Mouse (Mus musculus) lung, adult 2 months (tissue): ENCODE measurements around the gene Nfasc. TPM values are rescaled to one million over a fixed set of nuclear protein-coding genes. Genes with fewer than 3 reads are reported as not detected.

Source experiments
- DNase-seq: peaks from one replicate; pipeline ENCODE4 v3.0.0; 2022
- H3K4me1 ChIP-seq: fragments of 200-500 bp; 2 replicates; pipeline ENCODE4 v1.6.1; 2011; ENCODE audit warnings: low read length; ENCODE audit not compliant: control insufficient read depth, insufficient read depth
- H3K4me3 ChIP-seq: fragments of 200-500 bp; replicated peaks from 2 replicates; pipeline ENCODE3; 2011; ENCODE audit warnings: low read depth, mild to moderate bottlenecking, control low read depth, low read length; ENCODE audit errors: extremely low read depth
- CTCF ChIP-seq: fragments of 200-500 bp; IDR thresholded peaks from 2 replicates; pipeline ENCODE4 v1.5.1; 2011; ENCODE audit warnings: mild to moderate bottlenecking, low read length, control low read depth; ENCODE audit not compliant: insufficient read depth
- POLR2A ChIP-seq: fragments of 200-500 bp; IDR thresholded peaks from 2 replicates; pipeline ENCODE4 v1.6.1; 2011; ENCODE audit warnings: low read depth, mild to moderate bottlenecking, control low read depth, low read length, borderline replicate concordance; ENCODE audit errors: extremely low read depth
- WGBS: fragments of 180-500 bp; shearing (Covaris S2); methylation state at CpG from one replicate; pipeline ENCODE4 v1.1.7; 2018; 5-methylcytosine and 5-hydroxymethylcytosine counted together
- polyA plus RNA-seq: library from polyadenylated mRNA; depleted of rRNA; stranded (reverse); fragments of >200 nt; gene quantifications from 2 replicates; pipeline ENCODE4 v1.2.3, GENCODE M21; 2012

Nfasc gene
- polyA plus RNA-seq, 1 experiment, result 0.15 TPM

- DNase-seq, result no peak
- Histone ChIP-seq H3K4me3 (no peak overlapping the region), H3K4me1 (no peaks in the 10 kb centered on the region)
- no peak for TF ChIP-seq POLR2A
- no peak for TF ChIP-seq CTCF
- WGBS, result 68% methylated on average over 7 of the region's 7 CpGs
Measured at GRCm38 (mm10) chr1:132767422-132767821, 25.8 kb upstream of the Nfasc start.

DNA sequence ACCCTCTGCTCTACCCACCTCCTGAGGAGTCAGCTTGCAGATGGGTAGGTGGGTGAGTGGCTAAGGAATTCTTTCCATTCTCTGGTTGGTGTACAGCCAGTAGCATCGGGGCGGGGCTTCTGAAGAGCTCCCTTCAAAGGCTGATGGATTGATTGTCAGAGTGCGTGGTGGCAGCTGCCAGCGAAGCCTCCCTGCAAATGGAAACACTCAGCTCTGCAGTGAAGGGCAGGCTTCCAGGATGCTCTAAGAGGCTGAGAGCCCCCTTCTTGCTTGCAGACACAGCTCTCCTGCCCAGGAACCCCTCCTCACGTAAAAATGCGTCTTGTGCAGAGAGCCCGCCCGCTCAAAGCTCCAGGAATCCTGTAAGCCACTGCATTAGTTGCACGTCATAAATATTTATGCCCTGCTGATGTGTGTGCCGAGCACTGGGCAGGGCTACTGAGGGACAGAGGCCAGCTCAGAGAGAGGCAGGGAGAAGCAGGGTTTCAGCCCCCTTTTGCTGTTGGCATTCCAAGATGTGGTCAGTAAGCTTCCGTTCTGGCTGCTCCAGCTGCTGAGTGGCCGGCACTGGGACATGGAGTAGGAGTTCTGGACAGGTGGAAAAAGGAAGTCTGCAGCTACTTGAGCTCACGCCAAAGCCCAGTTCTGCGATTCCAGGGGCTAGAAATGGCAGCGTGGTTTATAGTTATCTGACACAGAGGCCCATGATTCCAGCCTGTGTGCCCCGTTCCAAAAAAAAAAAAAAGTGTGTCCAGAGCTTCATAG is 24.5 kb upstream of the Nfasc start:
- WGBS, result 18% methylated on average over 16 of the region's 16 CpGs
- no peak for DNase-seq
- H3K4me3 ChIP-seq, result no peak overlapping the region

GRCm38 (mm10) chr1:132765222-132765621 is 23.6 kb upstream of the Nfasc start:
- TF ChIP-seq CTCF (no peak), POLR2A (no peak)
- no peak overlapping the region for H3K4me3 ChIP-seq
- 70% methylated on average over 10 of the region's 10 CpGs for WGBS
- no peaks in the 10 kb centered on the region for H3K4me1 ChIP-seq
- no peak for DNase-seq

More for the DNA sequence above, 24.5 kb upstream of the Nfasc start:
- no peaks in the 10 kb centered on the region for H3K4me1 ChIP-seq
- TF ChIP-seq POLR2A (no peak), CTCF (no peak)

GRCm38 (mm10) chr1:132759390-132759789 is 17.8 kb upstream of the Nfasc start:
- DNase-seq, result no peak
- WGBS, result 59% methylated on average over 6 of the region's 6 CpGs
- Histone ChIP-seq H3K4me3 (no peak overlapping the region), H3K4me1 (no peaks in the 10 kb centered on the region)
- TF ChIP-seq CTCF (no peak), POLR2A (no peak)

DNA sequence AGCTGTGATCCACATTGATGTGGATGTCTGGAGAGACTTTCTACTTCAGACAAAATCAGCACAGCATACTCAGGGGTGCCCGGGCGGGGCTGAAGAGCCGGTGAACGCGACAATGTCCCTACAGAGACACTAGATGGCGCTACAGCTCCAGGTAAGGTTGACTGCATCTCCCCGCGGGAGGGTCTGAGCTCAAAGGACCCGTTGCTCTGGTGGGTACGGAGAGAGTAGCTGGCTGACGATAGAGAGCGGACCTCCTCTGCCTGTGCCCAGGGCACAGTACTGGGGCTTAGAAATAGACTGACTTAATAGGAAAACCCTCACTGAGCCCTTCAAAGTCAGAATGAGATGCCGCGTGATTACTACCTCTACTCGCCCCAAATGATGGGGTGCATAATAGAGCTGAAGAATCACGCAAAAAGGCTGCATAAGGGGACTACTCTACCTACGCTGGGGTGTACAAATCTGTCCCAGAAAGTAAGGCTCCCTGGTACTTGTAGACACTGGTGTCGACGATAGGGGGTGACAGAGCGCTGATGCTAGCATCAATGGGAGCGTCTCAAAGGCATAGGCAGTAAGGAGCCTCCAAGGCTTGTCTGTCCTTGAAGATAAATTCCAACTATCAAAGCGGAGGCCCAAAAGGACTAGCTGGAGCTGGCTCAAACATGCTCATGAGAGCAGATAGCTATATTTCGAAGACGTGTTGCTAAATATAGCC is 17.2 kb upstream of the Nfasc start:
- peak; percentile 24 for DNase-seq
- WGBS, result 8% methylated on average over 24 of the region's 24 CpGs
- TF ChIP-seq POLR2A (no peak), CTCF (peak; percentile 61)
- H3K4me1 ChIP-seq, result no peaks in the 10 kb centered on the region
- H3K4me3 ChIP-seq, result no peak overlapping the region

DNA sequence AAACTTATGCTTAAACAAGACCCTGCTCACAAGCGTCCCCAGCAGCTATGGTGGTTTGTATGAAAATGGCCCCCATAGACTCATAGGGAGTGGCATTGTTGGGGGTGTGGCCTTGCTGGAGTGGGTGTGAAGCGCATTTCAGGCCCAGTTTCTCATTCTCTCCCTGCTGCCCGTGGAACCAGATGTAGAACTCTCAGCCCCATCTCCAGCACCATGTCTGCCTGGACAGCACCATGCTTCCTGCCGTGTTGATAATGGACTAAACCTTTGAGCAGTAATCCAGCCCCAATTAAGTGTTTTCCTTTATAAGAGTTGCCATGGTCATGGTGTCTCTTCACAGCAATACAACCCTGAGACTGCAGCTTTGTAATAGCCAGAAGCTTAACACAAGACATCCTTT is 13.6 kb upstream of the Nfasc start:
- TF ChIP-seq POLR2A, result no peak
- no peak for TF ChIP-seq CTCF
- Histone ChIP-seq H3K4me3 (no peak overlapping the region), H3K4me1 (no peaks in the 10 kb centered on the region)
- DNase-seq, result no peak
- 52% methylated on average over 4 of the region's 4 CpGs for WGBS

- TF ChIP-seq POLR2A (no peak), CTCF (no peak)
- no peak for DNase-seq
- no peak overlapping the region for H3K4me3 ChIP-seq
- WGBS, result 76% methylated on average over 9 of the region's 9 CpGs
- H3K4me1 ChIP-seq, result no peaks in the 10 kb centered on the region
Measured at GRCm38 (mm10) chr1:132749217-132749884, 7.8 kb upstream of the Nfasc start.

- DNase-seq, result no peak
- no peak overlapping the region for H3K4me3 ChIP-seq
- TF ChIP-seq CTCF (no peak), POLR2A (no peak)
- WGBS, result 86% methylated on average over 9 of the region's 9 CpGs
- H3K4me1 ChIP-seq, result no peaks in the 10 kb centered on the region
Measured at GRCm38 (mm10) chr1:132746302-132746701, 4.7 kb upstream of the Nfasc start.

DNA sequence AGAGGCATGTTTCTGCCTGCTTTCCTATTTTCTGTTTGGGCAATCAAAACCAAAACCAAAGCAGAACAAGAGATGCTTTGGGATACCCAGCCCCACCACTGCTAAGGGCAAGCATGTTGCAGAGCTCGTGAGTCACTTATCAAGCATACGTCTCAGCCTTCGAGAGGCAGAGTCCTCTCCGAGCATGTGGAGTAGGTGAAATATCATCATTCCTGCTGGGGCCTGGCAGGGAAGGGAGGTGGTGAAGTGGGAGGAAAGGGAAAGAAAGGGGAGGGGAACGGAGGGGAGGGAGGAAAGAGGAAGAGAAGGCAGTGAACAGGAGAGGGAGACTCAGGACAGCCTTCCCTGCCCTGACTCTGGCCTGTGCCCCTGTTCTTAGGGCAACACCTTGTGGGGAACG is 4.0 kb upstream of the Nfasc start:
- no peak for DNase-seq
- TF ChIP-seq CTCF (no peak), POLR2A (no peak)
- WGBS, result 57% methylated on average over 6 of the region's 6 CpGs
- Histone ChIP-seq H3K4me3 (no peak overlapping the region), H3K4me1 (no peaks in the 10 kb centered on the region)

- no peak for DNase-seq
- 4% methylated on average over 11 of the region's 11 CpGs for WGBS
- no peak for TF ChIP-seq CTCF
Measured at GRCm38 (mm10) chr1:132739077-132739521, 2.5 kb downstream of the Nfasc start.

More at GRCm38 (mm10) chr1:132739077-132739521, 2.5 kb downstream of the Nfasc start:
- Histone ChIP-seq H3K4me3 (no peak overlapping the region), H3K4me1 (no peaks in the 10 kb centered on the region)
